Mouse (Mus musculus) forebrain, postnatal 0 days (tissue): ENCODE results near the gene Mrpl50. TPM values are rescaled to one million over a fixed set of nuclear protein-coding genes. Genes with fewer than 3 reads are reported as not detected.

Experiments
- ATAC-seq: fragments of 200-750 bp; cut with Nextera tagmentation; 2 replicates; pipeline ENCODE4 v1.8.0; 2017; ENCODE audit warnings: mild to moderate bottlenecking, moderate library complexity
- DNase-seq: peaks from one replicate; pipeline ENCODE4 v3.0.0-alpha.2; 2015
- H3K27ac ChIP-seq: fragments of 300-500 bp; sonication (generic); 2 replicates; pipeline ENCODE4 v1.5.1; 2014; ENCODE audit warnings: low read depth, mild to moderate bottlenecking, antibody characterized with exemption, low read length, moderate library complexity, mixed read lengths
- H3K27me3 ChIP-seq: fragments of 300-500 bp; sonication (generic); 2 replicates; pipeline ENCODE4 v1.6.1; 2014; ENCODE audit warnings: mild to moderate bottlenecking, low read length, mixed read lengths; ENCODE audit not compliant: insufficient read depth
- H3K36me3 ChIP-seq: fragments of 300-500 bp; sonication (generic); 2 replicates; pipeline ENCODE4 v1.6.1; 2014; ENCODE audit warnings: mild to moderate bottlenecking, moderate library complexity; ENCODE audit not compliant: insufficient read depth
- H3K4me1 ChIP-seq: fragments of 300-500 bp; sonication (generic); 2 replicates; pipeline ENCODE4 v1.6.1; 2014; ENCODE audit warnings: antibody characterized with exemption; ENCODE audit not compliant: insufficient read depth
- H3K4me2 ChIP-seq: fragments of 300-500 bp; sonication (generic); 2 replicates; pipeline ENCODE4 v1.6.1; 2014; ENCODE audit warnings: low read depth, mild to moderate bottlenecking, moderate library complexity
- H3K4me3 ChIP-seq: fragments of 300-500 bp; sonication (generic); 2 replicates; pipeline ENCODE4 v1.5.1; 2014; ENCODE audit warnings: low read depth, low read length, mixed read lengths
- H3K9ac ChIP-seq: fragments of 300-500 bp; sonication (generic); 2 replicates; pipeline ENCODE4 v1.6.1; 2014; ENCODE audit warnings: mild to moderate bottlenecking
- H3K9me3 ChIP-seq: fragments of 300-500 bp; sonication (generic); 2 replicates; pipeline ENCODE4 v1.6.1; 2016; ENCODE audit warnings: low read length
- CTCF ChIP-seq: sonication (generic); IDR thresholded peaks from 2 replicates; pipeline ENCODE4 v1.5.1; 2016; ENCODE audit warnings: antibody characterized with exemption, control low read depth, low read depth
- WGBS: fragments of 180-500 bp; shearing (Covaris S2); extraction: QIAGEN DNeasy Blood & Tissue Kit; methylation state at CpG from one replicate; pipeline ENCODE4 v1.1.7; 2014; 5-methylcytosine and 5-hydroxymethylcytosine counted together
- polyA plus RNA-seq: library from polyadenylated mRNA; unstranded; fragments of >200 nt; fragmentation: Nextera tagmentation; extraction: Ambion mirVana; gene quantifications from 2 replicates; pipeline ENCODE4 v1.2.1, GENCODE M21; 2015
- total RNA-seq: library from RNA; depleted of rRNA; stranded (reverse); fragments of >200 nt; gene quantifications from 2 replicates; pipeline ENCODE4 v1.2.3, GENCODE M21; 2014

Mrpl50 gene
- total and polyA plus RNA-seq, 2 experiments from 2014 or later: 55.2 to 74.1 TPM

DNA sequence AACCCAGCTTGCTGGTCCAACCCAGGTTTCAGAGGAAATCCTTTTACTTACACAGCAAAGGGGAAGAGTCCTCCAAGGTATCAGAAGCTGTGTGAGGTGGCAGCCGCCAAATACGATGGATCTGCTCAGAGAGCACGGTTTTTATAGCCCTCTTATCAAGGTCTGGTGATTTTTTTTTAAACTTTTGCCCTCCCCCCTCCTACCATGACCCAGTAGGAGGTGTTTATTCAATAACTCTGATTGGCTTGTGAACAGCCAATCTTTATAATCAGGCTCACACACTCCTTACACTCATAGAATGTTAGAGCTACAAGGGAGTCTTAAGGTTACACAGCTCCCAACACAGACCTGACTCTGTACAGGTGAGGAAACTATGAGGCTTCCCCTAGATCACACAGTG is 28.5 kb upstream of the Mrpl50 start, which contains the start of gene Aldob:
TSS of gene Aldob (minus strand) at position 164 of the 400 bp plus-strand sequence.
- Histone ChIP-seq H3K4me2 (no peak within 1 kb of the TSS), H3K4me1 (no peaks in the 10 kb centered on the region), H3K27me3 (no peaks in the 10 kb centered on the region), H3K36me3 (no peaks in the 10 kb centered on the region), H3K9me3 (no peaks in the 10 kb centered on the region), H3K27ac (no peak within 1 kb of the TSS), H3K9ac (no peak within 1 kb of the TSS), H3K4me3 (no peak within 1 kb of the TSS)
- ATAC-seq: no peak
- WGBS: 69% methylated on average over 3 of the region's 3 CpGs
- TF ChIP-seq CTCF: no peak
- DNase-seq: no peak

DNA sequence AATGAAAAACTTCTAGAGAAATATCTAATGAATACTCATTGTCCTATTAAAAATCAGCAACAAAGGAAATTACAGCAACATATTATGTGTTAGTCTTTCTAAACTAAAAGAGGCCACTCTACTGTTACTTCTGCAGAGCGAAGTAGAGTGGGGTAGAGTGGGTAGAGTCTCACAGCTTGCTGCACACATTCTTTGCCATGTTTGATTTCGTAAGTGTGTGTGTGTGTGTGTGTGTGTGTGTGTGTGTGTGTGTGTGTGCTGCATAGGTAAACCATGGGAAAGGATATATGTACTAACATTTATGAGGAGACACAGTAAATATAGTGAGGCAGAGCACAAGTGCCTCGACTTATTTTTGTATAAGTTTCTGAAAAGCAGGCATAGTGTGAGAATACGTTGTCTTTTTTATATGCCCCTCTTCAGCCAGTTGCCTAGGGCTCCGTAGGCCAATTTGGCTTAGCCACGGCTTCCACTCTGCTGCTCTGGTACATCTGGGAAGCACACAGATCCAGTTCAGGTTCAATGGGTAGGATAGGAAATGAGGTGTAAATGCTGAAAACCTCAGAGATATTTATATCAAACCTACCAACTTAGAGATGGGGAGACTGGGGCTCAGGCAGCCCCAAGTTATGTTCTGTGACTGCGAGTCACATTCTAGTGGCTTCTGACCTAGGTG is 26.8 kb upstream of the Mrpl50 start:
- Histone ChIP-seq H3K9me3 (no peaks in the 10 kb centered on the region), H3K27ac (no peak overlapping the region), H3K9ac (no peak overlapping the region), H3K36me3 (no peaks in the 10 kb centered on the region), H3K4me1 (no peaks in the 10 kb centered on the region), H3K4me3 (no peak overlapping the region), H3K4me2 (no peak overlapping the region), H3K27me3 (no peaks in the 10 kb centered on the region)
- DNase-seq (no peak), ATAC-seq (no peak)
- TF ChIP-seq CTCF: no peak
- 90% methylated on average over 7 of the region's 7 CpGs for WGBS

DNA sequence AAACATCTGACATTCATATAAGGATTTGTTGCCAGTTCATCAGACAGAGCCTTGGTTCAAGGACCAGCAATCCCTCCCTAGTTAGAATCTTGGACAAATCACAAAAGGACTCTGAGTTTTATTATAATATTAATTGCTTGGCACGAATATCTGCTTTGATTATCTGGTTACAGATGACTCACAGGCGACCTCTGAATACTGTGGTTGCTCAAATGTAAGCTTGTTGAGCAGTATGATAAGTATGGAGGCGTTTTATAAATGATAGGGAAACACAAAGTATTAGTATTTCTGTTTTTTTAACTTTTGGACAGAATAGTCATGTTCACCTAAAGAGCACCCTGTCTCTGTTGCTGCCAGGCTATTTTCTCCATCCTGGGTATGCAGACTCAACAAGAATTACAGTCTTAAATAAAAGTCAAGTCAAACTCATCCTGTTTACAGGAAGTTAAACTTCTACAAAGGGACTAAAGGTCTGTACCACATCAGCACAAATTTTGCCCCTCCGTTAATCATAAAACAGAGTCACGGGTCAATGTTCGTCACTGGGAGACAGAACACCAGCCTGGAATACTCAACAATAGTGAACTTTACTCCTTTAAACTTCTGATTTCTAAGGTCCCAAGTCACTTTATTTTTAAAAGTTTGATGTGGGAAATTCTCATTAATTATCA is 26.1 kb upstream of the Mrpl50 start:
- TF ChIP-seq CTCF: no peak
- no peak for ATAC-seq

DNA sequence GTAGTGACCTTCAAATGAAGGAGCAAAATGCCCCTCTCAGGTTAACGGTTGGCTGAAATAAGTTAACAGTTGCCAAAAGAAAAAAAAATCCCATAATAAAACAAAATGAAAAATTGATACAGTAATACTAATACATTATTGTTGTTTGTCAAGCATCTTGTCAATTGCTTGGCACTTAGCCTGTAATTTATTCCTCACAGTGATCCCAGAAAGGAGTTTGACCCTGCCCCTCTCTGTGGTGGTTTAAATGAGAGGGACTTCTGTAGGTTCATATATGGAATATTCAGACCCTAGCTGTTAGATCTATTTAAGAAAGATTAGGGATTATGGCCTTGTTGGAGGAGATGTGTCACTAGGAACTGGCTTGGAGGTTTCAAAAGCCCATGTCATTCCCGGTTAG is 25.1 kb upstream of the Mrpl50 start:
- ATAC-seq (no peak), DNase-seq (no peak)
- Histone ChIP-seq H3K4me1 (no peaks in the 10 kb centered on the region), H3K4me2 (no peak overlapping the region), H3K36me3 (no peaks in the 10 kb centered on the region), H3K27ac (no peak overlapping the region), H3K4me3 (no peak overlapping the region), H3K9me3 (no peaks in the 10 kb centered on the region), H3K9ac (no peak overlapping the region), H3K27me3 (no peaks in the 10 kb centered on the region)
- no peak for TF ChIP-seq CTCF
- 86% methylated on average over 2 of the region's 2 CpGs for WGBS

More for the DNA sequence above, 26.1 kb upstream of the Mrpl50 start:
- Histone ChIP-seq H3K4me2 (no peak overlapping the region), H3K4me1 (no peaks in the 10 kb centered on the region), H3K27ac (no peak overlapping the region), H3K9ac (no peak overlapping the region), H3K27me3 (no peaks in the 10 kb centered on the region), H3K4me3 (no peak overlapping the region), H3K36me3 (no peaks in the 10 kb centered on the region), H3K9me3 (no peaks in the 10 kb centered on the region)
- no peak for DNase-seq
- 77% methylated on average over 6 of the region's 6 CpGs for WGBS

DNA sequence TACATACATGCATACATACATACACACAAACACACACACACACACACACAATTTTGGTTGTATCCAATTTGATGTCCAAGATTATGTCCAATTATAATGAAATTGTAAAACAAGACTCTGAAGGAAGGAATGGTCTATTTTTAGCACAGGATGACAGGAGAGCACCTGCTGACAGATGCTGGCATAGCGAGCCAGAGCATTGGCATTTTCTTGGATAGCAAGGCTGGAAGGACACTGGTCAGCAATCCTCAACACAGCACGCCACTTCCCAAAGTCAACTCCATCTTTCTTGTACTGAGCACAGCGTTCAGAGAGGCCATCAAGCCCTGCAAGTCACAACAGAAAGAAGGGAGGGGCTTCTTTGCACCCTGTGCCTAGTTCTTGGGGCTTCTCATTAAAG is 20.1 kb upstream of the Mrpl50 start:
- ATAC-seq: no peak
- WGBS: 61% methylated on average over 3 of the region's 3 CpGs
- H3K27me3 ChIP-seq: no peaks in the 10 kb centered on the region

GRCm38 (mm10) chr4:49539665-49540064 is 18.8 kb upstream of the Mrpl50 start:
- no peak for TF ChIP-seq CTCF
- H3K27me3 ChIP-seq: no peaks in the 10 kb centered on the region
- WGBS: 53% methylated on average over 6 of the region's 6 CpGs
- no peak overlapping the region for H3K27ac ChIP-seq
- no peak for ATAC-seq
- no peaks in the 10 kb centered on the region for H3K36me3 ChIP-seq
- no peak overlapping the region for H3K4me3 ChIP-seq
- H3K9ac ChIP-seq: no peak overlapping the region
- no peak for DNase-seq
- no peaks in the 10 kb centered on the region for H3K9me3 ChIP-seq
- no peaks in the 10 kb centered on the region for H3K4me1 ChIP-seq
- H3K4me2 ChIP-seq: no peak overlapping the region

More for the DNA sequence above, 20.1 kb upstream of the Mrpl50 start:
- no peak for DNase-seq
- Histone ChIP-seq H3K9me3 (no peaks in the 10 kb centered on the region), H3K4me3 (no peak overlapping the region), H3K4me1 (no peaks in the 10 kb centered on the region), H3K4me2 (no peak overlapping the region), H3K9ac (no peak overlapping the region), H3K27ac (no peak overlapping the region), H3K36me3 (no peaks in the 10 kb centered on the region)
- TF ChIP-seq CTCF: no peak

GRCm38 (mm10) chr4:49536671-49537070 is 15.8 kb upstream of the Mrpl50 start:
- Histone ChIP-seq H3K27me3 (no peaks in the 10 kb centered on the region), H3K9me3 (no peaks in the 10 kb centered on the region), H3K27ac (no peak overlapping the region), H3K4me3 (no peak overlapping the region), H3K4me1 (no peaks in the 10 kb centered on the region), H3K36me3 (no peaks in the 10 kb centered on the region), H3K4me2 (no peak overlapping the region), H3K9ac (no peak overlapping the region)
- 94% methylated on average over 4 of the region's 4 CpGs for WGBS
- TF ChIP-seq CTCF: no peak
- ATAC-seq: no peak
- no peak for DNase-seq
